Mouse (Mus musculus): Measurements from ENCODE around the gene Crim1.

- no peak for TF ChIP-seq CTCF (IDR thresholded peaks at IDR 0.05; ENCODE audit: borderline replicate concordance, insufficient read depth, low read length)
- TF ChIP-seq POLR2A (IDR thresholded peaks at IDR 0.05; ENCODE audit: low read depth, low read length): no peak
Observed at GRCm38 (mm10) chr17:78207246-78207645, 7.2 kb downstream of the Crim1 start.

Data from embryonic fibroblast, embryonic 13.5 days (primary cell).